Mouse (Mus musculus): ENCODE results near the gene Pgf. TPM values are rescaled to one million over a fixed set of nuclear protein-coding genes. Genes with fewer than 3 reads are reported as not detected.

The Pgf gene
- polyA plus RNA-seq, 2 experiments = 0.08 to 0.32 TPM

GRCm38 (mm10) chr12:85184118-85184517, 6.5 kb upstream of the Pgf start:
- Histone ChIP-seq H3K4me1 (replicated peaks; ENCODE audit: control insufficient read depth in 2 of 2, insufficient read depth in 2 of 2, low read length in 1 of 2) (no peaks in the 10 kb centered on the region), H3K4me3 (ENCODE audit: insufficient read depth in 1 of 2, low read depth in 2 of 2, low read length in 2 of 2) (no peak overlapping the region), H3K36me3 (replicated peaks; ENCODE audit: control insufficient read depth, insufficient read depth, low read depth) (no peaks in the 10 kb centered on the region), H3K4me2 (ENCODE audit: low read depth) (no peak overlapping the region), H3K9me3 (ENCODE audit: control insufficient read depth, low read length) (no peaks in the 10 kb centered on the region), H3K27ac (no peak overlapping the region), H3K9ac (replicated peaks) (no peak overlapping the region), H3K27me3 (ENCODE audit: control insufficient read depth, insufficient read depth, low read length) (peaks cover 5% of the 10 kb centered on the region)
- 47% methylated on average over 5 of the region's 5 CpGs for WGBS (ENCODE audit: insufficient replicate concordance)
- no peak for ATAC-seq (ENCODE audit: insufficient read depth)
- TF ChIP-seq EP300 (IDR thresholded peaks at IDR 0.05; ENCODE audit: low read depth) = no peak
- TF ChIP-seq CTCF (IDR thresholded peaks at IDR 0.05; ENCODE audit: low read depth) = no peak
- DNase-seq (ENCODE audit: low read depth in 3 of 3, low spot score in 3 of 3) = no peak

- no peak overlapping the region for H3K4me3 ChIP-seq (ENCODE audit: insufficient read depth in 1 of 2, low read depth in 2 of 2, low read length in 2 of 2)
- TF ChIP-seq CTCF (IDR thresholded peaks at IDR 0.05; ENCODE audit: low read depth) = no peak
- TF ChIP-seq EP300 (IDR thresholded peaks at IDR 0.05; ENCODE audit: low read depth) = no peak
- H3K27ac ChIP-seq = no peak overlapping the region
- H3K27me3 ChIP-seq (ENCODE audit: control insufficient read depth, insufficient read depth, low read length) = peaks cover 7% of the 10 kb centered on the region
- ATAC-seq (ENCODE audit: insufficient read depth) (no peak), DNase-seq (ENCODE audit: low read depth in 3 of 3, low spot score in 3 of 3) (no peak)
- H3K4me1 ChIP-seq (replicated peaks; ENCODE audit: control insufficient read depth in 2 of 2, insufficient read depth in 2 of 2, low read length in 1 of 2) = no peaks in the 10 kb centered on the region
- no peak overlapping the region for H3K4me2 ChIP-seq (ENCODE audit: low read depth)
- no peak overlapping the region for H3K9ac ChIP-seq (replicated peaks)
- H3K36me3 ChIP-seq (replicated peaks; ENCODE audit: control insufficient read depth, insufficient read depth, low read depth) = no peaks in the 10 kb centered on the region
- 49% methylated on average over 5 of the region's 5 CpGs for WGBS (ENCODE audit: insufficient replicate concordance)
- H3K9me3 ChIP-seq (ENCODE audit: control insufficient read depth, low read length) = no peaks in the 10 kb centered on the region
Observed at GRCm38 (mm10) chr12:85182898-85183297, 5.3 kb upstream of the Pgf start.

- Histone ChIP-seq H3K4me2 (ENCODE audit: low read depth) (no peak overlapping the region), H3K4me3 (ENCODE audit: insufficient read depth in 1 of 2, low read depth in 2 of 2, low read length in 2 of 2) (no peak overlapping the region), H3K9me3 (ENCODE audit: control insufficient read depth, low read length) (no peaks in the 10 kb centered on the region), H3K27ac (no peak overlapping the region), H3K36me3 (replicated peaks; ENCODE audit: control insufficient read depth, insufficient read depth, low read depth) (no peaks in the 10 kb centered on the region), H3K4me1 (replicated peaks; ENCODE audit: control insufficient read depth in 2 of 2, insufficient read depth in 2 of 2, low read length in 1 of 2) (no peaks in the 10 kb centered on the region), H3K27me3 (ENCODE audit: control insufficient read depth, insufficient read depth, low read length) (peaks cover 7% of the 10 kb centered on the region), H3K9ac (replicated peaks) (no peak overlapping the region)
- no peak for ATAC-seq (ENCODE audit: insufficient read depth)
- no peak for DNase-seq (ENCODE audit: low read depth in 3 of 3, low spot score in 3 of 3)
- WGBS (ENCODE audit: insufficient replicate concordance) = 34% methylated on average over 8 of the region's 8 CpGs
- TF ChIP-seq EP300 (IDR thresholded peaks at IDR 0.05; ENCODE audit: low read depth) (no peak), CTCF (IDR thresholded peaks at IDR 0.05; ENCODE audit: low read depth) (no peak)
Observed at GRCm38 (mm10) chr12:85182345-85182643, 4.7 kb upstream of the Pgf start.

GRCm38 (mm10) chr12:85181475-85182344, 4.1 kb upstream of the Pgf start:
- Histone ChIP-seq H3K9ac (replicated peaks) (no peak overlapping the region), H3K4me3 (ENCODE audit: insufficient read depth in 1 of 2, low read depth in 2 of 2, low read length in 2 of 2) (no peak overlapping the region), H3K9me3 (ENCODE audit: control insufficient read depth, low read length) (no peaks in the 10 kb centered on the region), H3K27ac (no peak overlapping the region), H3K4me2 (ENCODE audit: low read depth) (no peak overlapping the region), H3K36me3 (replicated peaks; ENCODE audit: control insufficient read depth, insufficient read depth, low read depth) (no peaks in the 10 kb centered on the region), H3K4me1 (replicated peaks; ENCODE audit: control insufficient read depth in 2 of 2, insufficient read depth in 2 of 2, low read length in 1 of 2) (peaks cover 0 to 3% of the 10 kb centered on the region in 2 experiments; a peak in 1 of 4 replicates), H3K27me3 (ENCODE audit: control insufficient read depth, insufficient read depth, low read length) (peaks cover 8% of the 10 kb centered on the region)
- TF ChIP-seq EP300 (IDR thresholded peaks at IDR 0.05; ENCODE audit: low read depth) = no peak
- no peak for TF ChIP-seq CTCF (IDR thresholded peaks at IDR 0.05; ENCODE audit: low read depth)
- ATAC-seq (ENCODE audit: insufficient read depth) = no peak
- 35% methylated on average over 17 of the region's 17 CpGs for WGBS (ENCODE audit: insufficient replicate concordance)
- no peak for DNase-seq (ENCODE audit: low read depth in 3 of 3, low spot score in 3 of 3)

GRCm38 (mm10) chr12:85178294-85178693, 704 bp upstream of the Pgf start:
- Histone ChIP-seq H3K4me3 (ENCODE audit: insufficient read depth in 1 of 2, low read depth in 2 of 2, low read length in 2 of 2) (no peak overlapping the region), H3K27me3 (ENCODE audit: control insufficient read depth, insufficient read depth, low read length) (peaks cover 11% of the 10 kb centered on the region), H3K9ac (replicated peaks) (no peak overlapping the region), H3K4me1 (replicated peaks; ENCODE audit: control insufficient read depth in 2 of 2, insufficient read depth in 2 of 2, low read length in 1 of 2) (peaks cover 0 to 3% of the 10 kb centered on the region in 2 experiments; a peak in 1 of 4 replicates), H3K36me3 (replicated peaks; ENCODE audit: control insufficient read depth, insufficient read depth, low read depth) (no peaks in the 10 kb centered on the region), H3K27ac (no peak overlapping the region), H3K4me2 (ENCODE audit: low read depth) (no peak overlapping the region), H3K9me3 (ENCODE audit: control insufficient read depth, low read length) (no peaks in the 10 kb centered on the region)
- WGBS (ENCODE audit: insufficient replicate concordance) = 64% methylated on average over 2 of the region's 2 CpGs
- no peak for ATAC-seq (ENCODE audit: insufficient read depth)
- TF ChIP-seq CTCF (IDR thresholded peaks at IDR 0.05; ENCODE audit: low read depth) (no peak), EP300 (IDR thresholded peaks at IDR 0.05; ENCODE audit: low read depth) (no peak)
- no peak for DNase-seq (ENCODE audit: low read depth in 3 of 3, low spot score in 3 of 3)

Measured in liver, embryonic 14.5 days (tissue).